Mouse (Mus musculus): Measurements from ENCODE around the gene Eva1a.

DNA sequence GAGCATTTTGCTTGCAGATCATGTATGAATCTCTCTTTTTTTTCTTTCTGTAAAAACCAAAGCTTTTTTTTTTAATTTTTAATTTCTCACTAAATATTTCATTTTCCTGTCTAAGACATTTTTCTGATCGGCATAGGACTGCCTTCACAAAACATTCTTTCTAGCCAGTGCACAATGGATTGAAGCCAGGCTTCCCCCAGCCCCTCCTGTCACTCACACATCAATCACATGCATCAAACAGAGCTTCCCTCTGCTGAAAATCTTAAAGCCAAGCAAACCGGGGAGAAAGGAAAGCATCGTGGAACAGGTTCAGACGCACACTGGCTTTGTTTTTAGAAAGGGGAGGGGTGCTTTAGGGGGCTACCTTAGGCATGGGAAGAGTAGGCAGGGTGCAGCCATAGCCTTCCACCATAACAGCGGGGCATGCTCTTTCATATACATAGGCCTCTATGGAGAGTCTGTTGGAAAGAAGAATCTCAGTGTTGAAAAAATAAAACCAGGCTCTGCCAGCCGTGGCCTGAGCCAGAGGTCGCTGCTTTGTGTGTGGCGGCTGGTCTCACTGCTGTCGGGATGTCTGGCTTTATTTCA lies 88.9 kb downstream of the Eva1a start:
- no peak for TF ChIP-seq CTCF (IDR thresholded peaks at IDR 0.05; ENCODE audit: control insufficient read depth, insufficient read depth, insufficient replicate concordance, low read depth, low read length)
- no peak for TF ChIP-seq POLR2A (IDR thresholded peaks at IDR 0.05; ENCODE audit: control insufficient read depth, low read depth, low read length)

All from testis, adult 2 months (tissue).